Mouse (Mus musculus) liver, adult 2 months (tissue): ENCODE data around the gene Slc29a1.

Source experiments
- CTCF ChIP-seq: fragments of 200-500 bp; IDR thresholded peaks from 2 replicates; pipeline ENCODE4 v1.5.1; 2011; ENCODE audit warnings: low read depth, low read length, control low read depth
- POLR2A ChIP-seq: fragments of 200-500 bp; IDR thresholded peaks from 2 replicates; pipeline ENCODE4 v1.6.1; 2011; ENCODE audit warnings: low read length, control low read depth; ENCODE audit not compliant: insufficient read depth; ENCODE audit errors: extremely low read depth

- TF ChIP-seq POLR2A (no peak), CTCF (no peak)
Measured at GRCm38 (mm10) chr17:45536264-45536663, 63.1 kb downstream of the Slc29a1 start.
